Mouse (Mus musculus) heart, embryonic 12.5 days (tissue): ENCODE data around the gene Nudt3. TPM values are rescaled to one million over a fixed set of nuclear protein-coding genes. Genes with fewer than 3 reads are reported as not detected.
A peak's percentile ranks its signal among the peaks of the same experiment; 100 is the strongest.

Experiments used
- ATAC-seq: fragments of 200-750 bp; cut with Nextera tagmentation; 2 replicates; pipeline ENCODE4 v1.8.0; 2017; ENCODE audit warnings: moderate TSS enrichment, moderate library complexity; ENCODE audit not compliant: insufficient number of reproducible peaks, low FRiP score
- H3K27ac ChIP-seq: fragments of 300-500 bp; sonication (generic); 2 replicates; pipeline ENCODE4 v1.5.1; 2016; ENCODE audit warnings: mild to moderate bottlenecking, moderate library complexity; ENCODE audit not compliant: poor library complexity, severe bottlenecking
- H3K27me3 ChIP-seq: fragments of 300-500 bp; sonication (generic); replicated peaks from 2 replicates; pipeline ENCODE4 v1.6.1; 2016; ENCODE audit warnings: mild to moderate bottlenecking, moderate library complexity
- H3K36me3 ChIP-seq: fragments of 300-500 bp; sonication (generic); 2 replicates; pipeline ENCODE4 v1.6.1; 2016; ENCODE audit warnings: mild to moderate bottlenecking, moderate library complexity
- H3K4me1 ChIP-seq: fragments of 300-500 bp; sonication (generic); replicated peaks from 2 replicates; pipeline ENCODE4 v1.6.1; 2016; ENCODE audit warnings: mild to moderate bottlenecking
- H3K4me2 ChIP-seq: fragments of 300-500 bp; sonication (generic); 2 replicates; pipeline ENCODE4 v1.6.1; 2016; ENCODE audit warnings: mild to moderate bottlenecking, moderate library complexity
- H3K4me3 ChIP-seq: fragments of 300-500 bp; sonication (generic); 2 replicates; pipeline ENCODE4 v1.5.1; 2016; ENCODE audit warnings: mild to moderate bottlenecking
- H3K9ac ChIP-seq: fragments of 300-500 bp; sonication (generic); 2 replicates; pipeline ENCODE4 v1.6.1; 2016; ENCODE audit warnings: mild to moderate bottlenecking, moderate library complexity
- H3K9me3 ChIP-seq: fragments of 300-500 bp; sonication (generic); replicated peaks from 2 replicates; pipeline ENCODE4 v1.6.1; 2016; ENCODE audit warnings: mild to moderate bottlenecking, moderate library complexity
- WGBS: fragments of 180-500 bp; shearing (Covaris S2); methylation state at CpG from one replicate; pipeline ENCODE4 v1.1.7; 2016; 5-methylcytosine and 5-hydroxymethylcytosine counted together
- polyA plus RNA-seq: library from polyadenylated mRNA; unstranded; fragments of >200 nt; fragmentation: Nextera tagmentation; extraction: Ambion mirVana; gene quantifications from 2 replicates; pipeline ENCODE4 v1.2.1, GENCODE M21; 2016

Nudt3 gene
- polyA plus RNA-seq, 1 experiment from 2014 or later = 106 TPM

GRCm38 (mm10) chr17:27544551-27544950 lies 78.7 kb downstream of the Nudt3 start:
- Histone ChIP-seq H3K4me1 (peaks cover 20% of the 10 kb centered on the region), H3K27ac (no peak overlapping the region), H3K36me3 (no peaks in the 10 kb centered on the region), H3K9ac (no peak overlapping the region), H3K4me3 (no peak overlapping the region), H3K4me2 (no peak overlapping the region), H3K9me3 (no peaks in the 10 kb centered on the region), H3K27me3 (0 out of 2 replicates have a peak, but pooled peaks cover 5% of the 10 kb centered on the region)
- WGBS = 77% methylated on average over 11 of the region's 11 CpGs
- no peak for ATAC-seq

- Histone ChIP-seq H3K36me3 (no peaks in the 10 kb centered on the region), H3K27me3 (0 out of 2 replicates have a peak, but pooled peaks cover 5% of the 10 kb centered on the region), H3K4me2 (no peak overlapping the region), H3K27ac (no peak overlapping the region), H3K9me3 (no peaks in the 10 kb centered on the region), H3K4me3 (no peak overlapping the region), H3K4me1 (peaks cover 5% of the 10 kb centered on the region; the same call in 1 of the 2 replicates), H3K9ac (no peak overlapping the region)
- no peak for ATAC-seq
- WGBS = 81% methylated on average over 3 of the region's 3 CpGs
Measured at GRCm38 (mm10) chr17:27541984-27542383, 81.3 kb downstream of the Nudt3 start.

GRCm38 (mm10) chr17:27541261-27541660 lies 82.0 kb downstream of the Nudt3 start:
- no peak for ATAC-seq
- Histone ChIP-seq H3K27ac (no peak overlapping the region), H3K4me1 (peaks cover 4% of the 10 kb centered on the region; the same call in 1 of the 2 replicates), H3K4me3 (no peak overlapping the region), H3K4me2 (no peak overlapping the region), H3K36me3 (no peaks in the 10 kb centered on the region), H3K9me3 (no peaks in the 10 kb centered on the region), H3K27me3 (0 out of 2 replicates have a peak, but pooled peaks cover 5% of the 10 kb centered on the region), H3K9ac (no peak overlapping the region)
- 73% methylated on average over 2 of the region's 2 CpGs for whole genome bisulfite sequencing

- no peaks in the 10 kb centered on the region for H3K36me3 ChIP-seq
- peak; percentile 44; the same call in 1 of the 2 replicates for ATAC-seq
- no peaks in the 10 kb centered on the region; the same call in 1 of the 2 replicates for H3K4me1 ChIP-seq
- H3K27ac ChIP-seq = no peak overlapping the region
- no peak overlapping the region for H3K4me3 ChIP-seq
- H3K4me2 ChIP-seq = no peak overlapping the region
- no peak overlapping the region for H3K9ac ChIP-seq
- 0 out of 2 replicates have a peak, but pooled peaks cover 4% of the 10 kb centered on the region for H3K9me3 ChIP-seq
- WGBS = 7% methylated on average over 10 of the region's 10 CpGs
- no peaks in the 10 kb centered on the region for H3K27me3 ChIP-seq
Measured at GRCm38 (mm10) chr17:27534718-27535117, 88.6 kb downstream of the Nudt3 start.

GRCm38 (mm10) chr17:27533354-27533753 lies 89.9 kb downstream of the Nudt3 start:
- Histone ChIP-seq H3K4me2 (no peak overlapping the region), H3K4me3 (no peak overlapping the region), H3K4me1 (no peaks in the 10 kb centered on the region; the same call in 1 of the 2 replicates), H3K36me3 (no peaks in the 10 kb centered on the region), H3K9ac (no peak overlapping the region), H3K27me3 (no peaks in the 10 kb centered on the region), H3K9me3 (0 out of 2 replicates have a peak, but pooled peaks cover 4% of the 10 kb centered on the region), H3K27ac (no peak overlapping the region)
- 79% methylated on average over 3 of the region's 3 CpGs for WGBS
- ATAC-seq = no peak

- 77% methylated on average over 8 of the region's 8 CpGs for WGBS
- no peak overlapping the region for H3K4me3 ChIP-seq
- no peak overlapping the region for H3K9ac ChIP-seq
Measured at GRCm38 (mm10) chr17:27532095-27532494, 91.2 kb downstream of the Nudt3 start.

More at GRCm38 (mm10) chr17:27532095-27532494, 91.2 kb downstream of the Nudt3 start:
- H3K36me3 ChIP-seq = no peaks in the 10 kb centered on the region
- H3K27me3 ChIP-seq = no peaks in the 10 kb centered on the region
- H3K9me3 ChIP-seq = 0 out of 2 replicates have a peak, but pooled peaks cover 4% of the 10 kb centered on the region
- no peak overlapping the region for H3K4me2 ChIP-seq
- H3K4me1 ChIP-seq = no peaks in the 10 kb centered on the region; the same call in 1 of the 2 replicates
- ATAC-seq = peak; percentile 46; the same call in 1 of the 2 replicates
- no peak overlapping the region for H3K27ac ChIP-seq

Other genes starting within 250 kb of the Nudt3 start
- gene Grm4, start 102.1 kb downstream of the Nudt3 start, polyA plus RNA-seq = 0.08 and 0.10 TPM in 2 replicates
- gene Hmga1, start 67.0 kb downstream of the Nudt3 start, polyA plus RNA-seq = 188 and 194 TPM in 2 replicates
- gene AI413582, start 57.7 kb downstream of the Nudt3 start, polyA plus RNA-seq = 13.2 and 14.9 TPM in 2 replicates
- not detected in 2 replicates for gene RPS10-NUDT3, start 11.7 kb upstream of the Nudt3 start, polyA plus RNA-seq
- 611 and 625 TPM in 2 replicates for gene Rps10, start 13.2 kb upstream of the Nudt3 start, polyA plus RNA-seq
- gene Pacsin1, start 32.0 kb upstream of the Nudt3 start, polyA plus RNA-seq = 1.4 and 1.7 TPM in 2 replicates
- 0.18 TPM in 1 of 2 replicates, not detected in the other for gene Spdef, start 105.5 kb upstream of the Nudt3 start, polyA plus RNA-seq
- 14.8 and 15.1 TPM in 2 replicates for gene D17Wsu92e, start 197.2 kb upstream of the Nudt3 start, polyA plus RNA-seq
- 221 and 222 TPM in 2 replicates for gene Snrpc, start 214.7 kb upstream of the Nudt3 start, polyA plus RNA-seq
- gene Uhrf1bp1, start 232.9 kb upstream of the Nudt3 start, polyA plus RNA-seq = 6.4 and 7.2 TPM in 2 replicates